Mouse (Mus musculus) megakaryocyte, embryonic 14.5 days (primary cell): ENCODE measurements around the gene Map2k7.

Experiments
- FLI1 ChIP-seq: IDR thresholded peaks from 2 replicates; pipeline ENCODE4 v1.6.1; 2012; ENCODE audit warnings: low read length, inconsistent platforms, mixed read lengths
- GATA1 ChIP-seq: IDR thresholded peaks from 3 replicates; pipeline ENCODE4 v1.6.1; 2012; ENCODE audit warnings: mixed read lengths, low read length, inconsistent platforms, borderline replicate concordance

DNA sequence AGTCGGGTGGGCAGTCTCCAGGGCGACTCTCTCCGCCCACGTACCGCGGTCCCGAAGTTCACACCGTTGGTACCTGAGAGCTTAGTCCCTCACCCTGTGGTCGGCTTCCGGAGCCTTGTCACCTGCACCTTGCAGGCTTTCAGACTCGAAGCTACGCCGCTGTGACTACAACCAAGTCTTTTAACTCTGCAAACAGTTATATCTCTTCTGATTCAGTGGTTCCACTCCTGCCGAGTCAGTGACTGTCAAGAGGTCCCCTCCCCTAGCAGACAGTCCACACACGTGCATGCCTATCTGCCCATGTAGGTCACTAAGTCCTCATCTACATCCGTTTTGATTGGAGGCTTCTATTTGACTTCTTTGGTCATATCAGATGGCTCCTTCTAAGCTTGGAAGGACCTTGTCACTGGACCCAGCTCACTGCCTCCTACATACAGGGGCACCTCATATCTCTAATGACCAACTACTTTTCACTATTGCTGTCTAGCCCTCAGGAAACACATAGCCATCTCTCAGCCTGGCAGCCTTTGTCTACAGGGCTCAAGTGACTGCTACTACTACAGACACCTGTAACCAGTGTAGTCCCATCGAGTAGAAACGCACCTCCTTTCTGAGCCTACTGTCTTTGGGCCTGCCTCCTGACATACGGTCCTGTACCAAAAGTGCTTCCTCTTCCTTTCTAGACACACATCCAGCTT is 802 bp downstream of the Map2k7 start:
- TF ChIP-seq FLI1, result no peak
- no peak for TF ChIP-seq GATA1
